Mouse (Mus musculus): ENCODE data around the gene Unc13a. TPM values are rescaled to one million over a fixed set of nuclear protein-coding genes. Genes with fewer than 3 reads are reported as not detected.

Gene Unc13a
- total RNA-seq, 2 experiments from 2014 or later, result 204 to 221 TPM

DNA sequence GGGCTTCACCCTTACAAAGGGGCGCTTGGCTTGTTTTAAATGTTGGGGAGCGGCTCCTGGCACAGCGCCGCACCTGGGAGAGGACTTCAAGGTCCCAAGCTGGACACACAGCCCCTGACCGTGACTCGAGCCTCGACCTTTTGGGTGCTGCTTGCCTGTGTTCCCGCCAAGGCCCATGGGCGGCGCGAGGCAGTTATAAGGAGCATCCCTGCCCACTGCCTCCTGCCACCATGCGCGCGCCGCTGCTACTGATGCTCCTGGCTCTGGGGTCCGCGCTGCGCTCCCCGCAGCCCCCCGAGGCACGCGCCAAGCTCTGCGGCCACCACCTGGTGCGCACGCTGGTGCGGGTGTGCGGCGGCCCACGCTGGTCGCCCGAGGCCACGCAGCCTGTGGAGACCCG is 17.5 kb upstream of the Unc13a start, which contains the start of gene Insl3:
TSS of gene Insl3 (plus strand) at position 187 of the 400 bp plus-strand sequence.
- DNase-seq, result no peak
- intact Hi-C loops (cut with DNase I), result no loop called here

- intact Hi-C loops (cut with DNase I), result no loop called here
- DNase-seq, result no peak
Observed at GRCm38 (mm10) chr8:71687616-71688015, 16.1 kb upstream of the Unc13a start.

- no peak for DNase-seq
- intact Hi-C loops (cut with DNase I), result no loop called here
Observed at GRCm38 (mm10) chr8:71686143-71686734, 14.7 kb upstream of the Unc13a start.

DNA sequence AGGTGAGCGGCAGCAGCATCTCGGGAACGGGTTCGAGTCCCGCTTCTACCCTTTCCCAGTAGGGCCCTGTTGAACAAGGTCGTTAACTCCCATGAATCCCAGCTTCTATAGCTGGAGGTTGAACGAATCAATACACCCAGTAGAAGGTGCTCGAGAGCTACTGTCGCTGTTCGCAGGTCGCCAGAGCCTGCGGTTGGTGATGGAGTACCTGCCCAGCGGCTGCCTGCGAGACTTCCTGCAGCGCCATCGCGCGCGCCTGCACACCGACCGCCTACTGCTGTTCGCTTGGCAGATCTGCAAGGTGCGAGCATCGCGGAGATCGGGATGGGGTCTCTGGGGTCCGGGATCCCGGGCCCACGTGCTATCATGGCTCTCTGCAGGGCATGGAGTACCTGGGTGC is 14.0 kb upstream of the Unc13a start:
- intact Hi-C loops (cut with DNase I), result no loop called here

GRCm38 (mm10) chr8:71684701-71685100 is 13.1 kb upstream of the Unc13a start:
- intact Hi-C loops (cut with DNase I), result no loop called here
- DNase-seq, result no peak

More for the DNA sequence above, 14.0 kb upstream of the Unc13a start:
- DNase-seq, result no peak

DNA sequence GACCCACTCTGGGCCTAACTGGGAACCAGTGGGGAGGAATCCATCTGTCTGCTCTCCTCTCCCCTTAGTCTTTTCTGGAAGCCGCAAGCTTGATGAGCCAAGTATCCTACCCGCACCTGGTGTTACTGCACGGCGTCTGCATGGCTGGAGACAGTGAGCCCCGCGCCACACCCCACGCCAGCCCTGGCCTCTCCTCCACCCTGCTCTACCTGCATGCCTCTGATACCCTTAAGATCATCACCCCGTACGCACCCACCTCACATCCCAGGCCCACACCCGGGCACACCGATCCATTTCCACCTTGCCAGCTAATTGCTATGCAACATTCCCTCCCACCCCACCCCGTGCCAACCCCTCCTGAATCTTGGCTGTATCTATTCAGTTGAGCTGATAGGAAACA is 11.3 kb upstream of the Unc13a start:
- no peak for DNase-seq
- intact Hi-C loops (cut with DNase I), result no loop called here

GRCm38 (mm10) chr8:71681369-71681915 is 9.9 kb upstream of the Unc13a start:
- intact Hi-C loops (cut with DNase I), result no loop called here
- DNase-seq, result no peak

- DNase-seq, result no peak
- intact Hi-C loops (cut with DNase I), result no loop called here
Observed at GRCm38 (mm10) chr8:71680471-71680870, 8.9 kb upstream of the Unc13a start.

- intact Hi-C loops (cut with DNase I), result no loop called here
- DNase-seq, result no peak
Observed at GRCm38 (mm10) chr8:71679550-71680168, 8.1 kb upstream of the Unc13a start.

DNA sequence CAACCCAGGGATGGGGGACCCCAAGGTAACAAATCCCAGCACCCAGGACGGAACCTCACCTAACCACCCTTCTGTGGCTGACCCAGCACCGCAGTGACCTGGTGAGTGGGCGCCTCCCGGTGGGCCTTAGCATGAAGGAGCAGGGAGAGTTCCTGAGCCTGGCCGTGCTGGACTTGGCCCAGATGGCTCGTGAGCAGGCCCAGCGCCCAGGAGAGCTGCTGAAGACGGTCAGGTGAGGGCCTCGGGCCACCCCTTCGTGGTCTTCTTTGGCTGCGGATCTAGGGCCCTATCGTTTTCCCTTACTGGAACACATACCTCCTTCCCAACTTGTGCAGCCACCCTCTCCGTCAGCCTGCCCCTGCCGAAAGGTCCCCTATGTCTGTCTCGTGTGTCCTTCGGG is 7.6 kb upstream of the Unc13a start:
- intact Hi-C loops (cut with DNase I), result no loop called here

GRCm38 (mm10) chr8:71678216-71678615 is 6.7 kb upstream of the Unc13a start:
- no peak for DNase-seq
- intact Hi-C loops (cut with DNase I), result no loop called here

More for the DNA sequence above, 7.6 kb upstream of the Unc13a start:
- no peak for DNase-seq

- no peak for DNase-seq
- intact Hi-C loops (cut with DNase I), result no loop called here
Observed at GRCm38 (mm10) chr8:71677555-71677954, 6.0 kb upstream of the Unc13a start.

DNA sequence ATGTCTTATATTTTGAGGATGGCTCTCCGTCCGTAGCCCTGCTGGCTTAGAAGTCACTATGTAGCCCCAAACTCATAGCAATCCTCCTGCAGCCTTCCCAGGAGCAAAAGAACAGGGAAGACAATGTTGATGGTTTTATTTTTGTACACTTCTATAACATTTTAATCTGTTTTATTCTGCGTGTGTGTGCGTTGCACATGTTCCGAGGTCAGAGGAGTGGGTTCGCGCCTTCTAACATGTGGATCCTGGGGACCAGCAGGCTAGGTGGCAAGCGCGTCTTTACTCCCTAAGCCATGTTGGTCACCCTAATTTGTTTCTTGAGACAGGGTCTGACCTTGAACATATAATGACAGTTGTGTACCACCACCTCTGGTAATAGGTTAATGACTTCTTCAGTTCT is 5.2 kb upstream of the Unc13a start:
- DNase-seq, result no peak
- intact Hi-C loops (cut with DNase I), result no loop called here

- intact Hi-C loops (cut with DNase I), result no loop called here
- peak; percentile 64 for DNase-seq
Observed at GRCm38 (mm10) chr8:71676020-71676741, 4.6 kb upstream of the Unc13a start, which contains the start of gene Jak3. Gene Jak3 (plus strand): TSS chr8:71676296.

- no peak for DNase-seq
- intact Hi-C loops (cut with DNase I), result no loop called here
Observed at GRCm38 (mm10) chr8:71675456-71676019, 4.0 kb upstream of the Unc13a start.

GRCm38 (mm10) chr8:71674071-71674470 is 2.5 kb upstream of the Unc13a start:
- intact Hi-C loops (cut with DNase I), result no loop called here
- DNase-seq, result no peak

- DNase-seq, result no peak
- intact Hi-C loops (cut with DNase I), result no loop called here
Observed at GRCm38 (mm10) chr8:71672168-71672735, 695 bp upstream of the Unc13a start.

GRCm38 (mm10) chr8:71670621-71671548 is 672 bp downstream of the Unc13a start:
- intact Hi-C loops (cut with DNase I), result no loop called here
- DNase-seq, result peak; percentile 92

DNA sequence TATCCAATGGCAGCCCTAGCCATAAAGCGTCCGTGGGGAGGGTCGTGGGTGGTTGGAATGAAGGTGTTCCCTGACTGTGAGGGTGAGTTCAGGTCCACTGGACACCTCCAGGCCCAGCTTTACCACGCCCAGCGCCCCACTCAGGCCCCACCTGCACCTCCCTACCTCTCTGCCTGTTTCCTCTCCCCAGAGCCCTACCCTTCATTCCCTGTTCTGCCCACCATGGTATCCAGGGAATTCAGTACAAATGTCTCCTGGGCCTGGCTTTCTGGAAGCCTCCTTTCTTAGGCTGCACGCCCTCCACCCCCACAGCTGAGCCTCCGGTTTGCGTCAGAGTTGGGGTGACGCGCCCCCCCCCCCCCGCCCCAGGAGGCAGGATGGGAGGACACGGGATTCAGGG is 1.4 kb downstream of the Unc13a start:
- DNase-seq, result no peak
- intact Hi-C loops (cut with DNase I), result no loop called here

Measured in left cerebral cortex, postnatal 4 days (tissue).